Mouse (Mus musculus) kidney, postnatal 0 days (tissue): ENCODE measurements around the gene Myo18a. TPM values are rescaled to one million over a fixed set of nuclear protein-coding genes. Genes with fewer than 3 reads are reported as not detected.

Source experiments
- ATAC-seq: fragments of 200-750 bp; cut with Nextera tagmentation; replicated peaks from 2 replicates; pipeline ENCODE4 v1.8.0; 2017; ENCODE audit warnings: low read depth, moderate number of reproducible peaks, moderate TSS enrichment, moderate library complexity; ENCODE audit not compliant: low FRiP score
- DNase-seq: peaks from one replicate; pipeline ENCODE4 v3.0.0-alpha.2; 2016; ENCODE audit warnings: low spot score
- H3K27ac ChIP-seq: fragments of 300-500 bp; sonication (generic); 2 replicates; pipeline ENCODE4 v1.5.1; 2014; ENCODE audit warnings: mild to moderate bottlenecking
- H3K27me3 ChIP-seq: fragments of 300-500 bp; sonication (generic); 2 replicates; pipeline ENCODE4 v1.6.1; 2014; ENCODE audit warnings: low read length, mixed read lengths; ENCODE audit not compliant: insufficient read depth
- H3K36me3 ChIP-seq: fragments of 300-500 bp; sonication (generic); 2 replicates; pipeline ENCODE4 v1.6.1; 2014; ENCODE audit warnings: low read length, mixed read lengths; ENCODE audit not compliant: insufficient read depth
- H3K4me1 ChIP-seq: fragments of 300-500 bp; sonication (generic); replicated peaks from 2 replicates; pipeline ENCODE4 v1.6.1; 2014; ENCODE audit warnings: antibody characterized with exemption, low read length, mixed read lengths; ENCODE audit not compliant: insufficient read depth
- H3K4me2 ChIP-seq: fragments of 300-500 bp; sonication (generic); 2 replicates; pipeline ENCODE4 v1.6.1; 2014; ENCODE audit warnings: mild to moderate bottlenecking, low read length, moderate library complexity, mixed read lengths
- H3K4me3 ChIP-seq: fragments of 300-500 bp; sonication (generic); replicated peaks from 2 replicates; pipeline ENCODE4 v1.5.1; 2014; ENCODE audit warnings: low read depth, low read length
- H3K9ac ChIP-seq: fragments of 300-500 bp; sonication (generic); 2 replicates; pipeline ENCODE4 v1.6.1; 2014; ENCODE audit warnings: low read depth, low read length
- H3K9me3 ChIP-seq: fragments of 300-500 bp; sonication (generic); replicated peaks from 2 replicates; pipeline ENCODE4 v1.6.1; 2016; ENCODE audit warnings: low read length, inconsistent platforms, mixed read lengths
- CTCF ChIP-seq: IDR thresholded peaks from 2 replicates; pipeline ENCODE4 v1.5.1; 2016; ENCODE audit warnings: antibody characterized with exemption, low read depth, mild to moderate bottlenecking, moderate library complexity
- WGBS: fragments of 180-500 bp; shearing (Covaris S2); extraction: QIAGEN DNeasy Blood & Tissue Kit; methylation state at CpG from one replicate; pipeline ENCODE4 v1.1.7; 2014; 5-methylcytosine and 5-hydroxymethylcytosine counted together
- polyA plus RNA-seq: library from polyadenylated mRNA; unstranded; fragments of >200 nt; fragmentation: Nextera tagmentation; extraction: Ambion mirVana; gene quantifications from 2 replicates; pipeline ENCODE4 v1.2.1, GENCODE M21; 2015

Gene Myo18a
- polyA plus RNA-seq, 1 experiment from 2014 or later, result 26.5 TPM

GRCm38 (mm10) chr11:77885246-77885575 is 122.2 kb downstream of the Myo18a start:
- Histone ChIP-seq H3K27me3 (no peaks in the 10 kb centered on the region), H3K4me1 (no peaks in the 10 kb centered on the region), H3K9ac (no peak overlapping the region), H3K9me3 (no peaks in the 10 kb centered on the region), H3K36me3 (no peaks in the 10 kb centered on the region), H3K4me2 (no peak overlapping the region), H3K27ac (0 out of 2 replicates have a peak overlapping the region, but pooled peaks have one; percentile 19), H3K4me3 (no peak overlapping the region)
- ATAC-seq (no peak), DNase-seq (no peak)
- no peak for TF ChIP-seq CTCF
- WGBS, result 45% methylated on average over 8 of the region's 8 CpGs

- DNase-seq, result no peak
- ATAC-seq, result no peak
- no peak for TF ChIP-seq CTCF
- peaks cover 4% of the 10 kb centered on the region; the same call in 1 of the 2 replicates for H3K4me1 ChIP-seq
- no peaks in the 10 kb centered on the region for H3K27me3 ChIP-seq
- H3K4me3 ChIP-seq, result no peak overlapping the region
- H3K27ac ChIP-seq, result no peak overlapping the region
- H3K9ac ChIP-seq, result no peak overlapping the region
- WGBS, result 45% methylated on average over 17 of the region's 17 CpGs
- no peaks in the 10 kb centered on the region for H3K36me3 ChIP-seq
- H3K9me3 ChIP-seq, result no peaks in the 10 kb centered on the region
- H3K4me2 ChIP-seq, result no peak overlapping the region
These were observed 124.4 kb downstream of the Myo18a start for GRCm38 (mm10) chr11:77887373-77887960.

- no peaks in the 10 kb centered on the region for H3K9me3 ChIP-seq
- no peaks in the 10 kb centered on the region for H3K27me3 ChIP-seq
- TF ChIP-seq CTCF, result no peak
- no peak overlapping the region for H3K4me3 ChIP-seq
- no peak overlapping the region for H3K9ac ChIP-seq
- no peak overlapping the region for H3K27ac ChIP-seq
- WGBS, result 80% methylated on average over 5 of the region's 5 CpGs
- H3K36me3 ChIP-seq, result no peaks in the 10 kb centered on the region
- DNase-seq (no peak), ATAC-seq (no peak)
- H3K4me2 ChIP-seq, result no peak overlapping the region
- peaks cover 9% of the 10 kb centered on the region for H3K4me1 ChIP-seq
These were observed 125.8 kb downstream of the Myo18a start for GRCm38 (mm10) chr11:77888846-77889245.

- TF ChIP-seq CTCF, result no peak
- no peaks in the 10 kb centered on the region for H3K9me3 ChIP-seq
- 17% methylated on average over 1 of the region's 2 CpGs for WGBS
These were observed 126.4 kb downstream of the Myo18a start for GRCm38 (mm10) chr11:77889484-77889883.

GRCm38 (mm10) chr11:77890648-77891258 is 127.7 kb downstream of the Myo18a start:
- Histone ChIP-seq H3K4me3 (no peak overlapping the region), H3K4me2 (no peak overlapping the region), H3K27me3 (no peaks in the 10 kb centered on the region), H3K9me3 (no peaks in the 10 kb centered on the region), H3K27ac (no peak overlapping the region), H3K4me1 (peaks cover 15% of the 10 kb centered on the region), H3K9ac (no peak overlapping the region), H3K36me3 (no peaks in the 10 kb centered on the region)
- no peak for ATAC-seq
- no peak for DNase-seq
- TF ChIP-seq CTCF, result no peak
- WGBS, result 57% methylated on average over 2 of the region's 2 CpGs

More at GRCm38 (mm10) chr11:77889484-77889883, 126.4 kb downstream of the Myo18a start:
- ATAC-seq (no peak), DNase-seq (peak; percentile 49)
- H3K4me3 ChIP-seq, result no peak overlapping the region
- peaks cover 15% of the 10 kb centered on the region for H3K4me1 ChIP-seq
- no peaks in the 10 kb centered on the region for H3K36me3 ChIP-seq
- H3K4me2 ChIP-seq, result no peak overlapping the region
- no peaks in the 10 kb centered on the region for H3K27me3 ChIP-seq
- no peak overlapping the region for H3K27ac ChIP-seq
- no peak overlapping the region for H3K9ac ChIP-seq

GRCm38 (mm10) chr11:77892883-77893282 is 129.8 kb downstream of the Myo18a start:
- ATAC-seq, result no peak
- H3K4me1 ChIP-seq, result peaks cover 15% of the 10 kb centered on the region
- H3K4me2 ChIP-seq, result 0 out of 2 replicates have a peak overlapping the region, but pooled peaks have one; percentile 27
- no peaks in the 10 kb centered on the region for H3K36me3 ChIP-seq
- peak overlapping the region; percentile 86 for H3K27ac ChIP-seq
- no peak overlapping the region for H3K4me3 ChIP-seq
- no peaks in the 10 kb centered on the region for H3K27me3 ChIP-seq
- H3K9me3 ChIP-seq, result no peaks in the 10 kb centered on the region
- H3K9ac ChIP-seq, result no peak overlapping the region
- 14% methylated on average over 5 of the region's 5 CpGs for whole genome bisulfite sequencing
- no peak for DNase-seq
- no peak for TF ChIP-seq CTCF
